Mouse (Mus musculus) lung, postnatal 0 days (tissue): ENCODE data around the gene Slc25a22. TPM values are rescaled to one million over a fixed set of nuclear protein-coding genes. Genes with fewer than 3 reads are reported as not detected.

ENCODE experiments used
- ATAC-seq: fragments of 200-750 bp; cut with Nextera tagmentation; 2 replicates; pipeline ENCODE4 v1.8.0; 2017; ENCODE audit warnings: moderate library complexity
- DNase-seq: peaks from one replicate; pipeline ENCODE4 v3.0.0-alpha.2; 2016; ENCODE audit warnings: low spot score
- H3K27ac ChIP-seq: fragments of 300-500 bp; sonication (generic); 2 replicates; pipeline ENCODE4 v1.5.1; 2014; ENCODE audit warnings: antibody characterized with exemption, mild to moderate bottlenecking, low read length, mixed read lengths
- H3K27me3 ChIP-seq: fragments of 300-500 bp; sonication (generic); replicated peaks from 2 replicates; pipeline ENCODE4 v1.6.1; 2014; ENCODE audit warnings: low read length, mixed read lengths; ENCODE audit not compliant: insufficient read depth
- H3K36me3 ChIP-seq: fragments of 300-500 bp; sonication (generic); 2 replicates; pipeline ENCODE4 v1.6.1; 2014; ENCODE audit warnings: low read length, mixed read lengths; ENCODE audit not compliant: insufficient read depth
- H3K4me1 ChIP-seq: fragments of 300-500 bp; sonication (generic); 2 replicates; pipeline ENCODE4 v1.6.1; 2014; ENCODE audit warnings: antibody characterized with exemption, low read depth, low read length, mixed read lengths; ENCODE audit not compliant: insufficient read depth
- H3K4me2 ChIP-seq: fragments of 300-500 bp; sonication (generic); replicated peaks from 2 replicates; pipeline ENCODE4 v1.6.1; 2014; ENCODE audit warnings: low read depth, mild to moderate bottlenecking, low read length, moderate library complexity, mixed read lengths
- H3K4me3 ChIP-seq: fragments of 300-500 bp; sonication (generic); 2 replicates; pipeline ENCODE4 v1.5.1; 2014; ENCODE audit warnings: low read depth, low read length
- H3K9ac ChIP-seq: fragments of 300-500 bp; sonication (generic); replicated peaks from 2 replicates; pipeline ENCODE4 v1.6.1; 2014; ENCODE audit warnings: low read depth, mild to moderate bottlenecking
- H3K9me3 ChIP-seq: fragments of 300-500 bp; sonication (generic); 2 replicates; pipeline ENCODE4 v1.6.1; 2016; ENCODE audit warnings: low read length, mixed read lengths
- CTCF ChIP-seq: IDR thresholded peaks from 2 replicates; pipeline ENCODE4 v1.5.1; 2016; ENCODE audit warnings: antibody characterized with exemption, mild to moderate bottlenecking
- EP300 ChIP-seq: IDR thresholded peaks from 2 replicates; pipeline ENCODE4 v1.6.1; 2016; ENCODE audit warnings: antibody characterized with exemption, mild to moderate bottlenecking, control low read depth
- WGBS: fragments of 180-500 bp; shearing (Covaris S2); extraction: QIAGEN DNeasy Blood & Tissue Kit; methylation state at CpG from one replicate; pipeline ENCODE4 v1.1.7; 2014; 5-methylcytosine and 5-hydroxymethylcytosine counted together
- polyA plus RNA-seq: library from polyadenylated mRNA; unstranded; fragments of >200 nt; fragmentation: Nextera tagmentation; extraction: Ambion mirVana; gene quantifications from 2 replicates; pipeline ENCODE4 v1.2.1, GENCODE M21; 2015

Slc25a22 gene
- 9.8 and 12.3 TPM in 2 replicates for polyA plus RNA-seq

GRCm38 (mm10) chr7:141437178-141438120 lies at the start of gene Slc25a22:
Gene Slc25a22 (minus strand): TSS chr7:141437892.
- no peaks in the 10 kb centered on the region for H3K27me3 ChIP-seq
- H3K9ac ChIP-seq = peak within 1 kb of the TSS; percentile 36
- H3K4me3 ChIP-seq = peak within 1 kb of the TSS; percentile 65
- peak within 1 kb of the TSS; percentile 86 for H3K4me2 ChIP-seq
- TF ChIP-seq EP300 = no peak
- peak; percentile 83 for TF ChIP-seq CTCF
- 5% methylated on average over 52 of the region's 53 CpGs for WGBS
- H3K27ac ChIP-seq = 0 out of 2 replicates have a peak within 1 kb of the TSS, but pooled peaks have one; percentile 20
- H3K4me1 ChIP-seq = peaks cover 20% of the 10 kb centered on the region
- H3K36me3 ChIP-seq = no peaks in the 10 kb centered on the region
- DNase-seq = peak; percentile 87
- no peaks in the 10 kb centered on the region for H3K9me3 ChIP-seq
- peak; percentile 86 for ATAC-seq

- Histone ChIP-seq H3K4me1 (peaks cover 7% of the 10 kb centered on the region; the same call in 1 of the 2 replicates), H3K27me3 (no peaks in the 10 kb centered on the region), H3K4me2 (no peak overlapping the region), H3K36me3 (no peaks in the 10 kb centered on the region), H3K27ac (no peak overlapping the region), H3K9ac (no peak overlapping the region), H3K9me3 (no peaks in the 10 kb centered on the region), H3K4me3 (no peak overlapping the region)
- ATAC-seq (no peak), DNase-seq (no peak)
- WGBS = 80% methylated on average over 7 of the region's 7 CpGs
- TF ChIP-seq CTCF = no peak
- no peak for TF ChIP-seq EP300
Measured at GRCm38 (mm10) chr7:141487141-141487540, 49.4 kb upstream of the Slc25a22 start.

- Histone ChIP-seq H3K4me2 (no peak overlapping the region), H3K27ac (no peak overlapping the region), H3K9me3 (no peaks in the 10 kb centered on the region), H3K4me1 (peaks cover 14% of the 10 kb centered on the region), H3K4me3 (no peak overlapping the region), H3K9ac (no peak overlapping the region), H3K36me3 (no peaks in the 10 kb centered on the region), H3K27me3 (0 out of 2 replicates have a peak, but pooled peaks cover 3% of the 10 kb centered on the region)
- WGBS = 83% methylated on average over 1 of the region's 1 CpGs
- TF ChIP-seq CTCF (no peak), EP300 (no peak)
- DNase-seq = no peak
- ATAC-seq = no peak
Measured at GRCm38 (mm10) chr7:141486239-141486638, 48.5 kb upstream of the Slc25a22 start.

GRCm38 (mm10) chr7:141485606-141486005 lies 47.9 kb upstream of the Slc25a22 start:
- DNase-seq = no peak
- TF ChIP-seq EP300 = no peak
- no peak for TF ChIP-seq CTCF
- Histone ChIP-seq H3K4me3 (no peak overlapping the region), H3K9me3 (no peaks in the 10 kb centered on the region), H3K9ac (no peak overlapping the region), H3K4me2 (no peak overlapping the region), H3K27me3 (0 out of 2 replicates have a peak, but pooled peaks cover 3% of the 10 kb centered on the region), H3K36me3 (no peaks in the 10 kb centered on the region), H3K4me1 (peaks cover 19% of the 10 kb centered on the region), H3K27ac (no peak overlapping the region)
- WGBS = 69% methylated on average over 2 of the region's 2 CpGs
- ATAC-seq = no peak

GRCm38 (mm10) chr7:141485186-141485585 lies 47.5 kb upstream of the Slc25a22 start:
- DNase-seq = no peak
- Histone ChIP-seq H3K4me3 (no peak overlapping the region), H3K9me3 (no peaks in the 10 kb centered on the region), H3K36me3 (no peaks in the 10 kb centered on the region), H3K27me3 (0 out of 2 replicates have a peak, but pooled peaks cover 3% of the 10 kb centered on the region), H3K4me1 (peaks cover 19% of the 10 kb centered on the region), H3K9ac (no peak overlapping the region), H3K4me2 (no peak overlapping the region), H3K27ac (no peak overlapping the region)
- TF ChIP-seq CTCF = no peak
- TF ChIP-seq EP300 = no peak
- no peak for ATAC-seq
- WGBS = 65% methylated on average over 2 of the region's 2 CpGs
